Mouse (Mus musculus) MEL (cell line): ENCODE measurements at regions not wholly inside any gene's neighbourhood (a gene's known extent, or its start where the extent isn't known, plus 50 kb on each side); places are given as distances from the start of the nearest gene placed in this dataset.

Source experiments
- DNase-seq: peaks from one replicate; pipeline ENCODE4 v3.0.0; 2011; ENCODE audit warnings: low read depth, low spot score
- H3K27ac ChIP-seq: 2 replicates; pipeline ENCODE4 v1.5.1; 2012; ENCODE audit warnings: low read depth, mild to moderate bottlenecking, control low read depth, low read length, moderate library complexity; ENCODE audit not compliant: control insufficient read depth
- H3K27me3 ChIP-seq, 2 experiments: fragments of 150-350 bp in 1 of 2; sonication (generic) in 1 of 2; 2 replicates each; pipeline ENCODE4 v1.6.1; 2012; ENCODE audit warnings: low read length in 2 of 2, mild to moderate bottlenecking in 2 of 2, improper control_type of control experiment in 1 of 2, moderate library complexity in 1 of 2; ENCODE audit not compliant: insufficient read depth in 2 of 2, control insufficient read depth in 1 of 2
- H3K36me3 ChIP-seq, 2 experiments: 2 replicates each; pipeline ENCODE4 v1.6.1; 2012 to 2014; ENCODE audit warnings: low read length in 2 of 2, improper control_type of control experiment in 1 of 2, inconsistent platforms in 1 of 2, mild to moderate bottlenecking in 1 of 2; ENCODE audit not compliant: insufficient read depth in 2 of 2, control insufficient read depth in 1 of 2
- H3K4me1 ChIP-seq, 2 experiments: fragments of 150-350 bp in 1 of 2; sonication (generic) in 1 of 2; 2 replicates each; pipeline ENCODE4 v1.6.1; 2012; ENCODE audit warnings: low read length in 2 of 2, improper control_type of control experiment in 1 of 2, mild to moderate bottlenecking in 1 of 2; ENCODE audit not compliant: insufficient read depth in 2 of 2, control insufficient read depth in 1 of 2
- H3K4me3 ChIP-seq, 2 experiments: fragments of 150-350 bp in 1 of 2; sonication (generic) in 1 of 2; 2 replicates each; pipeline ENCODE4 v1.5.1; 2012; ENCODE audit warnings: low read depth in 2 of 2, low read length in 2 of 2, mild to moderate bottlenecking in 2 of 2, moderate library complexity in 2 of 2, control low read depth in 1 of 2, improper control_type of control experiment in 1 of 2; ENCODE audit not compliant: control insufficient read depth in 1 of 2, insufficient read depth in 1 of 2
- H3K79me2 ChIP-seq: 2 replicates; pipeline ENCODE4 v1.6.1; 2012; ENCODE audit warnings: mild to moderate bottlenecking, low read length, moderate library complexity; ENCODE audit not compliant: control insufficient read depth, poor library complexity, insufficient read depth
- H3K9ac ChIP-seq: 2 replicates; pipeline ENCODE4 v1.6.1; 2012; ENCODE audit warnings: low read depth, mild to moderate bottlenecking, control low read depth, low read length, moderate library complexity; ENCODE audit not compliant: control insufficient read depth, poor library complexity, severe bottlenecking
- H3K9me3 ChIP-seq: fragments of 150-350 bp; sonication (generic); replicated peaks from 2 replicates; pipeline ENCODE4 v1.6.1; 2012; ENCODE audit warnings: mild to moderate bottlenecking, low read length, improper control_type of control experiment, moderate library complexity; ENCODE audit not compliant: insufficient read depth
- BHLHE40 ChIP-seq: IDR thresholded peaks from 2 replicates; pipeline ENCODE4 v1.6.1; 2012; ENCODE audit warnings: low read depth, mild to moderate bottlenecking, inconsistent platforms, low read length, improper control_type of control experiment, borderline replicate concordance
- CHD1 ChIP-seq: IDR thresholded peaks from 2 replicates; pipeline ENCODE4 v1.6.1; 2012; ENCODE audit warnings: low read depth, mild to moderate bottlenecking, inconsistent platforms, low read length, improper control_type of control experiment
- CHD2 ChIP-seq: IDR thresholded peaks from 2 replicates; pipeline ENCODE4 v1.6.1; 2011; ENCODE audit warnings: low read length, improper control_type of control experiment
- CTCF ChIP-seq, 3 experiments: IDR thresholded peaks in 2 of 3; conservative IDR thresholded peaks in 1 of 3; 2 replicates each; pipeline ENCODE4 v1.5.1; 2011 to 2012; ENCODE audit warnings: low read length in 3 of 3, low read depth in 2 of 3, mild to moderate bottlenecking in 2 of 3, improper control_type of control experiment in 1 of 3, inconsistent platforms in 1 of 3, mixed read lengths in 1 of 3, moderate library complexity in 1 of 3; ENCODE audit not compliant: control insufficient read depth in 1 of 3, insufficient read depth in 1 of 3, poor library complexity in 1 of 3, severe bottlenecking in 1 of 3
- ELF1 ChIP-seq: IDR thresholded peaks from 2 replicates; pipeline ENCODE4 v1.6.1; 2014; ENCODE audit warnings: low read depth, mild to moderate bottlenecking, inconsistent platforms, low read length, improper control_type of control experiment, moderate library complexity
- EP300 ChIP-seq, 2 experiments: IDR thresholded peaks; 2 replicates each; pipeline ENCODE4 v1.6.1; 2011; ENCODE audit warnings: improper control_type of control experiment in 2 of 2, low read length in 2 of 2, low read depth in 1 of 2, mild to moderate bottlenecking in 1 of 2
- ETS1 ChIP-seq: IDR thresholded peaks from 2 replicates; pipeline ENCODE4 v1.6.1; 2012; ENCODE audit warnings: low read depth, mild to moderate bottlenecking, inconsistent platforms, low read length, improper control_type of control experiment, moderate library complexity
- HCFC1 ChIP-seq: IDR thresholded peaks from 2 replicates; pipeline ENCODE4 v1.6.1; 2012; ENCODE audit warnings: low read depth, mild to moderate bottlenecking, inconsistent platforms, low read length, improper control_type of control experiment, moderate library complexity
- MAZ ChIP-seq: IDR thresholded peaks from 2 replicates; pipeline ENCODE4 v1.6.1; 2012; ENCODE audit warnings: low read depth, mild to moderate bottlenecking, inconsistent platforms, low read length, improper control_type of control experiment
- MEF2A ChIP-seq: IDR thresholded peaks from 2 replicates; pipeline ENCODE4 v1.6.1; 2014; ENCODE audit warnings: low read depth, mild to moderate bottlenecking, inconsistent platforms, low read length, improper control_type of control experiment; ENCODE audit not compliant: poor library complexity, insufficient replicate concordance, severe bottlenecking; ENCODE audit errors: extremely low read depth
- NRF1 ChIP-seq: IDR thresholded peaks from 2 replicates; pipeline ENCODE4 v1.6.1; 2014; ENCODE audit warnings: low read depth, mild to moderate bottlenecking, inconsistent platforms, low read length, improper control_type of control experiment, moderate library complexity; ENCODE audit not compliant: poor library complexity, insufficient read depth, severe bottlenecking
- POLR2A ChIP-seq, 2 experiments: IDR thresholded peaks; 2 replicates each; pipeline ENCODE4 v1.6.1; 2011 to 2012; ENCODE audit warnings: low read length in 2 of 2, mild to moderate bottlenecking in 2 of 2, control low read depth in 1 of 2, improper control_type of control experiment in 1 of 2, low read depth in 1 of 2, moderate library complexity in 1 of 2; ENCODE audit not compliant: control insufficient read depth in 1 of 2, insufficient read depth in 1 of 2, poor library complexity in 1 of 2
- POLR2AphosphoS5 ChIP-seq: IDR thresholded peaks from 2 replicates; pipeline ENCODE4 v1.6.1; 2012; ENCODE audit warnings: low read depth, borderline replicate concordance, mild to moderate bottlenecking, inconsistent platforms, low read length, moderate library complexity, mixed read lengths
- RAD21 ChIP-seq: IDR thresholded peaks from 2 replicates; pipeline ENCODE4 v1.6.1; 2011; ENCODE audit warnings: mild to moderate bottlenecking, low read depth, low read length, improper control_type of control experiment
- SMC3 ChIP-seq: IDR thresholded peaks from 2 replicates; pipeline ENCODE4 v1.6.1; 2011; ENCODE audit warnings: low read depth, low read length, improper control_type of control experiment
- TAL1 ChIP-seq: IDR thresholded peaks from 2 replicates; pipeline ENCODE4 v1.6.1; 2012; ENCODE audit warnings: mild to moderate bottlenecking, inconsistent platforms, low read length, moderate library complexity, mixed read lengths
- TBP ChIP-seq: IDR thresholded peaks from 2 replicates; pipeline ENCODE4 v1.8.0; 2011; ENCODE audit warnings: low read depth, low read length, improper control_type of control experiment
- TCF12 ChIP-seq: IDR thresholded peaks from 2 replicates; pipeline ENCODE4 v1.6.1; 2014; ENCODE audit warnings: low read depth, mild to moderate bottlenecking, inconsistent platforms, low read length, improper control_type of control experiment, moderate library complexity
- USF1 ChIP-seq: IDR thresholded peaks from 2 replicates; pipeline ENCODE4 v1.6.1; 2014; ENCODE audit warnings: low read depth, mild to moderate bottlenecking, inconsistent platforms, low read length, improper control_type of control experiment, moderate library complexity
- USF2 ChIP-seq, 2 experiments: IDR thresholded peaks; 2 replicates each; pipeline ENCODE4 v1.6.1; 2011 to 2012; ENCODE audit warnings: improper control_type of control experiment in 2 of 2, low read length in 2 of 2, borderline replicate concordance in 1 of 2, inconsistent platforms in 1 of 2, low read depth in 1 of 2, mild to moderate bottlenecking in 1 of 2; ENCODE audit not compliant: insufficient read depth in 1 of 2
- ZC3H11A ChIP-seq: IDR thresholded peaks from 2 replicates; pipeline ENCODE4 v1.6.1; 2012; ENCODE audit warnings: low read depth, mild to moderate bottlenecking, inconsistent platforms, low read length, improper control_type of control experiment
- ZKSCAN1 ChIP-seq: IDR thresholded peaks from 2 replicates; pipeline ENCODE4 v1.6.1; 2012; ENCODE audit warnings: low read depth, mild to moderate bottlenecking, inconsistent platforms, low read length, improper control_type of control experiment, moderate library complexity
- ZMIZ1 ChIP-seq: IDR thresholded peaks from 2 replicates; pipeline ENCODE4 v1.6.1; 2012; ENCODE audit warnings: low read depth, mild to moderate bottlenecking, inconsistent platforms, low read length, improper control_type of control experiment, moderate library complexity
- ZNF384 ChIP-seq: IDR thresholded peaks from 2 replicates; pipeline ENCODE4 v1.6.1; 2012; ENCODE audit warnings: low read depth, mild to moderate bottlenecking, inconsistent platforms, low read length, improper control_type of control experiment

GRCm38 (mm10) chr12:10584026-10584425, 193.5 kb downstream of the Rdh14 start:
- no peaks in the 10 kb centered on the region for H3K9me3 ChIP-seq
- TF ChIP-seq ETS1 (no peak), ZMIZ1 (no peak), ZKSCAN1 (no peak), MAZ (no peak), EP300 (IDR thresholded peaks at IDR 0.05; ENCODE audit: low read depth in 1 of 2, low read length in 2 of 2) (no peak), MEF2A (no peak), USF1 (no peak), TAL1 (no peak)
- TF ChIP-seq, all 39 proteins: peak for 0
- Histone ChIP-seq H3K4me3 (no peak overlapping the region), H3K27ac (no peak overlapping the region), H3K9ac (no peak overlapping the region), H3K27me3 (no peaks in the 10 kb centered on the region), H3K4me1 (no peaks in the 10 kb centered on the region), H3K36me3 (no peaks in the 10 kb centered on the region), H3K79me2 (no peaks in the 10 kb centered on the region)
- no peak for DNase-seq

GRCm38 (mm10) chr12:10589537-10589936, 199.0 kb downstream of the Rdh14 start:
- Histone ChIP-seq H3K4me3 (no peak overlapping the region), H3K36me3 (no peaks in the 10 kb centered on the region), H3K9ac (no peak overlapping the region), H3K9me3 (no peaks in the 10 kb centered on the region), H3K4me1 (no peaks in the 10 kb centered on the region), H3K79me2 (no peaks in the 10 kb centered on the region), H3K27ac (no peak overlapping the region), H3K27me3 (no peaks in the 10 kb centered on the region)
- peak; percentile 62 for DNase-seq
- peak; percentile 76 for TF ChIP-seq RAD21
- peak; percentile 47 for TF ChIP-seq ZC3H11A
- TF ChIP-seq ZNF384, result no peak
- TF ChIP-seq SMC3, result peak; percentile 70
- peak; percentile 38 to 91 (median 73) for TF ChIP-seq CTCF (IDR thresholded peaks at IDR 0.05 in 2 of 3, conservative IDR thresholded peaks at IDR 0.05 in 1 of 3; ENCODE audit: control insufficient read depth in 1 of 3, insufficient read depth in 1 of 3, low read depth in 2 of 3, low read length in 3 of 3, poor library complexity in 1 of 3, severe bottlenecking in 1 of 3)
- TF ChIP-seq ZKSCAN1, result no peak

GRCm38 (mm10) chr12:10597976-10598746, 207.6 kb downstream of the Rdh14 start:
- Histone ChIP-seq H3K79me2 (no peaks in the 10 kb centered on the region), H3K9me3 (no peaks in the 10 kb centered on the region), H3K27me3 (no peaks in the 10 kb centered on the region), H3K4me1 (no peaks in the 10 kb centered on the region), H3K4me3 (no peak overlapping the region), H3K27ac (no peak overlapping the region), H3K36me3 (no peaks in the 10 kb centered on the region), H3K9ac (no peak overlapping the region)
- DNase-seq, result peak; percentile 55
- TF ChIP-seq CHD1 (no peak), ELF1 (no peak), BHLHE40 (no peak), USF2 (IDR thresholded peaks at IDR 0.05; ENCODE audit: borderline replicate concordance in 1 of 2, insufficient read depth in 1 of 2, low read depth in 1 of 2, low read length in 2 of 2) (no peak), HCFC1 (no peak), ZC3H11A (peak; percentile 37), CTCF (IDR thresholded peaks at IDR 0.05 in 2 of 3, conservative IDR thresholded peaks at IDR 0.05 in 1 of 3; ENCODE audit: control insufficient read depth in 1 of 3, insufficient read depth in 1 of 3, low read depth in 2 of 3, low read length in 3 of 3, poor library complexity in 1 of 3, severe bottlenecking in 1 of 3) (peak; percentile 72 to 82 (median 76)), CHD2 (no peak), TBP (no peak), POLR2A (IDR thresholded peaks at IDR 0.05; ENCODE audit: control insufficient read depth in 1 of 2, insufficient read depth in 1 of 2, low read depth in 1 of 2, low read length in 2 of 2, poor library complexity in 1 of 2) (no peak), TCF12 (no peak), POLR2AphosphoS5 (no peak), RAD21 (peak; percentile 81), NRF1 (no peak)
